22 mouse cellular contexts compared by ENCODE assay signal in genomic region chr1:151125028-151125659, GRCm38 (mm10). TPM values are rescaled to one million over a fixed set of nuclear protein-coding genes. Genes with fewer than 3 reads are reported as not detected.
DNase-seq lines count a peak whose midpoint lies in the region; ATAC-seq lines count a peak whose summit lies in the region.
"Had no signal": no experiment of that assay in that cellular context is flagged by ENCODE, and none has a peak within 500 bp of the region (broad histone marks: within the 10 kb centered on the region; RNA-seq: fewer than 3 reads in every experiment).

No protein-coding gene starts in this region.

- no peak for DNase-seq in frontal cortex, postnatal 10 days (ENCODE audit: low spot score in 2 of 2)
- peak; percentile 14 to 73 for DNase-seq in left cerebral cortex, postnatal 25 days (ENCODE audit: low spot score in 2 of 2)
- no peak for DNase-seq in left cerebral cortex, adult 8-10 months (ENCODE audit: low spot score in 2 of 2)
- peak; percentile 30 for DNase-seq in CD4-positive, CD25-positive, alpha-beta regulatory T cell, adult 2 months (ENCODE audit: low read depth, low spot score)
- DNase-seq in limb, embryonic 10.5 days (ENCODE audit: low spot score) = peak; percentile 12
- DNase-seq in natural killer cell, adult 2 months (ENCODE audit: low spot score in 2 of 2) = no peak
- DNase-seq: cerebellum, adult 8-10 months; heart, adult 18-20 months had no signal

- no peaks in the 10 kb centered on the region for H3K27me3 ChIP-seq in limb, embryonic 10.5 days (ENCODE audit: low read depth, poor library complexity, severe bottlenecking)
- H3K27me3 ChIP-seq: heart, embryonic 13.5 days; intestine, embryonic 15.5 days; limb, embryonic 13.5 days; liver, embryonic 15.5 days; neural tube, embryonic 12.5 days had no signal

- no peaks in the 10 kb centered on the region for H3K36me3 ChIP-seq in limb, embryonic 10.5 days
- H3K36me3 ChIP-seq: heart, embryonic 13.5 days; intestine, embryonic 15.5 days; limb, embryonic 13.5 days; liver, embryonic 15.5 days; midbrain, embryonic 10.5 days; neural tube, embryonic 12.5 days had no signal

- intact Hi-C loops in left cerebral cortex, postnatal 25 days (cut with DNase I) = loop anchor here (5.0 kb wide), 3 partner anchors 38 to 217 kb away; partner anchors contain the start of gene Ivns1abp

- 92% methylated on average over 9 of the region's 9 CpGs for WGBS in limb, embryonic 10.5 days

- H3K4me3 ChIP-seq in limb, embryonic 10.5 days = no peak overlapping the region
- H3K4me3 ChIP-seq: heart, embryonic 13.5 days; intestine, embryonic 15.5 days; limb, embryonic 13.5 days; liver, embryonic 15.5 days; midbrain, embryonic 10.5 days; neural tube, embryonic 12.5 days had no signal

- peak; percentile 89 for ATAC-seq in frontal cortex, adult (ENCODE audit: low TSS enrichment)
- ATAC-seq: forebrain, embryonic 14.5 days; intestine, embryonic 15.5 days had no signal

- H3K4me1 ChIP-seq in limb, embryonic 10.5 days = no peaks in the 10 kb centered on the region
- H3K4me1 ChIP-seq: intestine, embryonic 15.5 days; limb, embryonic 13.5 days; midbrain, embryonic 10.5 days; neural tube, embryonic 12.5 days had no signal

- H3K27ac ChIP-seq in limb, embryonic 10.5 days = no peak overlapping the region
- H3K27ac ChIP-seq: heart, embryonic 13.5 days; hindbrain, embryonic 14.5 days; intestine, embryonic 15.5 days; limb, embryonic 13.5 days; macrophage; midbrain, embryonic 10.5 days; neural tube, embryonic 12.5 days; stomach, postnatal 0 days had no signal

- H3K9me3 ChIP-seq in limb, embryonic 10.5 days (replicated peaks) = no peaks in the 10 kb centered on the region
- H3K9me3 ChIP-seq: heart, embryonic 13.5 days; intestine, embryonic 15.5 days; liver, embryonic 15.5 days; midbrain, embryonic 10.5 days; neural tube, embryonic 12.5 days had no signal

RNA-seq across cellular contexts. Expression of gene Gm47985, which starts 57.2 kb away (rescaled TPM):
- not detected for total RNA-seq in left cerebral cortex, postnatal 25 days (2021)
- total RNA-seq in left cerebral cortex, adult 8-10 months (2022) = not detected
- 0.28 and 0.44 TPM in 2 replicates for polyA plus RNA-seq in limb, embryonic 10.5 days (2016; fragmentation: Nextera tagmentation; extraction: Ambion mirVana)
- total RNA-seq: adrenal gland, adult 18-20 months; adrenal gland, postnatal 4 days; layer of hippocampus, postnatal 10 days had no signal
- polyA plus RNA-seq: forebrain, embryonic 14.5 days; intestine, embryonic 15.5 days; macrophage; stomach, postnatal 0 days had no signal

Comparison
In these comparisons a context has a peak if more than half of its experiments do, and no peak if none do; other contexts are left out.
1. DNase-seq: peak in left cerebral cortex, postnatal 25 days (2 of 2), CD4-positive, CD25-positive, alpha-beta regulatory T cell, adult 2 months (single experiment) and limb, embryonic 10.5 days (single experiment); none in frontal cortex, postnatal 10 days (0 of 2), left cerebral cortex, adult 8-10 months (0 of 2) and natural killer cell, adult 2 months (0 of 2).